Mouse (Mus musculus) hindbrain, embryonic 12.5 days (tissue): ENCODE measurements at regions not wholly inside any gene's neighbourhood (a gene's known extent, or its start where the extent isn't known, plus 50 kb on each side); places are given as distances from the start of the nearest gene placed in this dataset.

Source experiments
- ATAC-seq: fragments of 200-750 bp; cut with Nextera tagmentation; 2 replicates; pipeline ENCODE4 v1.8.0; 2017; ENCODE audit warnings: moderate TSS enrichment; ENCODE audit not compliant: low FRiP score
- H3K27ac ChIP-seq: fragments of 300-500 bp; sonication (generic); 2 replicates; pipeline ENCODE4 v1.5.1; 2016; ENCODE audit warnings: mild to moderate bottlenecking
- H3K27me3 ChIP-seq: fragments of 300-500 bp; sonication (generic); 2 replicates; pipeline ENCODE4 v1.6.1; 2016; ENCODE audit warnings: mild to moderate bottlenecking
- H3K36me3 ChIP-seq: fragments of 300-500 bp; sonication (generic); 2 replicates; pipeline ENCODE4 v1.6.1; 2016; ENCODE audit warnings: mild to moderate bottlenecking
- H3K4me1 ChIP-seq: fragments of 300-500 bp; sonication (generic); 2 replicates; pipeline ENCODE4 v1.6.1; 2016
- H3K4me2 ChIP-seq: fragments of 300-500 bp; sonication (generic); replicated peaks from 2 replicates; pipeline ENCODE4 v1.6.1; 2016; ENCODE audit warnings: mild to moderate bottlenecking
- H3K4me3 ChIP-seq: fragments of 300-500 bp; sonication (generic); 2 replicates; pipeline ENCODE4 v1.5.1; 2016; ENCODE audit warnings: mild to moderate bottlenecking
- H3K9ac ChIP-seq: fragments of 300-500 bp; sonication (generic); 2 replicates; pipeline ENCODE4 v1.6.1; 2016; ENCODE audit warnings: mild to moderate bottlenecking, moderate library complexity
- H3K9me3 ChIP-seq: fragments of 300-500 bp; sonication (generic); replicated peaks from 2 replicates; pipeline ENCODE4 v1.6.1; 2016; ENCODE audit warnings: mild to moderate bottlenecking
- WGBS: fragments of 180-500 bp; shearing (Covaris S2); methylation state at CpG from one replicate; pipeline ENCODE4 v1.1.7; 2016; 5-methylcytosine and 5-hydroxymethylcytosine counted together

DNA sequence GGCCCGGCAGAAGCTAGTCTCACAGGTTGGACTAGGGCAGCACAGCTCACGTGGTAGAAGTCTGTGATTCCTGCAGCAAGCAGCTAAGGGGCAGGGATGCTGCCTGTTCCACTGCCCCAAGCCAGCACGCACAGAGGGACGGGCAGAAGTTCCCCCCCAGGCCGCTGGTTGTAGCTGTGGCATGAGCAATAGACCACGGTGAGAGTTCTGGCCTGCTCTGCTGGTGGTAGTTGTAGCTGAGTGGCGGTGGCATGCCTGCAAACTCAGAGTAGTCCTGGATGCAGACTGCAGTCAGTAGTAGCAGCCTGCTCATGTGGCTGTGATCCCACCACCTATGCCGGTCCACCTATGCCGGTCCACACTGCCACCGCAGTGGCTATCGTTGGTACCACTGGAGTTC lies 71.5 kb upstream of the Rpl39l start:
- no peak for ATAC-seq
- Histone ChIP-seq H3K9ac (no peak overlapping the region), H3K4me2 (no peak overlapping the region), H3K27me3 (no peaks in the 10 kb centered on the region), H3K4me1 (no peaks in the 10 kb centered on the region), H3K27ac (no peak overlapping the region), H3K4me3 (no peak overlapping the region), H3K36me3 (no peaks in the 10 kb centered on the region), H3K9me3 (no peaks in the 10 kb centered on the region)
- 93% methylated on average over 11 of the region's 11 CpGs for WGBS

DNA sequence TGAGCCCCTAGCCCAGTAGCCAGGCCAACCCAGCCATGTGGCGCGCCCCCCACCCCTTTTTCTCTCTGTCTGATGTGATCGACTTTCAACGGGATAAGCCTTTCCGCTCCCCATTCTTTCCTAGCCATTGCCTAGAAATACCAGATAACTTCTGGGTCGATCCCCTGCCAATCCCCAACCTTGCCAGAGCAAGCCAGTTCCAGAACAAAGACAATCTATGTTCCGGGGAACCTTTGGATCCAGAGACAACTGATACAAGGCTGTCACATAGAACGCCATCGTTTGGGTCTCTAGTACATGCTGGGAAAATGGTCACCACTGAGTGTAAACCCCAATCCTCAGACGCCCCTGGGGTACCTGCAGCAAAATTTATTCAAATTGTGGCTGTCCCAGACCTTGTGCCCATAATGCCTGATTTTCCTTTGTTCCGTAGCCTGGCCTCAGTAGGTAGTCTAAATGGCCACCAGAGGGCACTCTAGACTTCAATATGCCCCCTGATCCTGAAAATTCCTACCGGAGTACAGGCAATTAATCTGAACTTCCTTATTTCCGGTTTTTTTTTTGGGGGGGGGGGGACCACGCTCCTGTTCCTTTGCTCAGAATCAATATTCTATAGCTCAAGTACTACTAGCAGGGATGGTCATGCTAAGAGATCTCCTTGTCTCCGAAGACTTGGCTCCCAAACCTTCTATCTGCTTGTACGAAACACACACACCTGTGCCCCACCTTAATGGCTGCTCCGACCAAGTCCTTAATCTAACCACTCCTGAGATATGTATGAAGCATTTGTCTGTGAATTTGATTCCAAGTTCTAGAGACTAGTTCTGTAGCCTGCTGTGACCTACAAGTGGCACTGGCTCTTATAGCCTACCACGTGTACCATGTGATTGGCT lies 81.3 kb upstream of the Rpl39l start:
- no peaks in the 10 kb centered on the region for H3K27me3 ChIP-seq
- no peak overlapping the region for H3K9ac ChIP-seq
- no peak overlapping the region for H3K4me3 ChIP-seq
- ATAC-seq: peak; percentile 29; the same call in 1 of the 2 replicates
- WGBS: 60% methylated on average over 18 of the region's 18 CpGs
- H3K27ac ChIP-seq: no peak overlapping the region
- no peaks in the 10 kb centered on the region for H3K4me1 ChIP-seq
- H3K36me3 ChIP-seq: no peaks in the 10 kb centered on the region
- H3K9me3 ChIP-seq: no peaks in the 10 kb centered on the region
- H3K4me2 ChIP-seq: no peak overlapping the region

- H3K36me3 ChIP-seq: no peaks in the 10 kb centered on the region
- H3K4me1 ChIP-seq: no peaks in the 10 kb centered on the region
- no peak overlapping the region for H3K27ac ChIP-seq
- H3K9ac ChIP-seq: no peak overlapping the region
- H3K4me3 ChIP-seq: no peak overlapping the region
- no peaks in the 10 kb centered on the region for H3K9me3 ChIP-seq
- ATAC-seq: no peak
- no peaks in the 10 kb centered on the region for H3K27me3 ChIP-seq
- WGBS: 43% methylated on average over 1 of the region's 1 CpGs
- no peak overlapping the region for H3K4me2 ChIP-seq
Observed at GRCm38 (mm10) chr16:10086341-10086740, 83.7 kb upstream of the Rpl39l start.

- H3K27ac ChIP-seq: no peak overlapping the region
- no peak overlapping the region for H3K4me2 ChIP-seq
- H3K4me1 ChIP-seq: no peaks in the 10 kb centered on the region
- H3K36me3 ChIP-seq: no peaks in the 10 kb centered on the region
- H3K4me3 ChIP-seq: no peak overlapping the region
- no peak for ATAC-seq
- no peak overlapping the region for H3K9ac ChIP-seq
- WGBS: 86% methylated on average over 5 of the region's 5 CpGs
- H3K9me3 ChIP-seq: no peaks in the 10 kb centered on the region
- no peaks in the 10 kb centered on the region for H3K27me3 ChIP-seq
Observed at GRCm38 (mm10) chr16:10085429-10085828, 84.6 kb upstream of the Rpl39l start.

GRCm38 (mm10) chr16:10081751-10082150 lies 86.4 kb upstream of the Grin2a start:
- no peak for ATAC-seq
- H3K36me3 ChIP-seq: no peaks in the 10 kb centered on the region
- no peaks in the 10 kb centered on the region for H3K9me3 ChIP-seq
- H3K4me3 ChIP-seq: no peak overlapping the region
- H3K27ac ChIP-seq: no peak overlapping the region
- H3K9ac ChIP-seq: no peak overlapping the region
- WGBS: 52% methylated on average over 2 of the region's 2 CpGs
- no peaks in the 10 kb centered on the region for H3K4me1 ChIP-seq
- H3K27me3 ChIP-seq: no peaks in the 10 kb centered on the region
- H3K4me2 ChIP-seq: no peak overlapping the region

- H3K4me1 ChIP-seq: no peaks in the 10 kb centered on the region
- ATAC-seq: no peak
- H3K27me3 ChIP-seq: no peaks in the 10 kb centered on the region
- WGBS: 89% methylated on average over 7 of the region's 7 CpGs
- H3K9ac ChIP-seq: no peak overlapping the region
- H3K36me3 ChIP-seq: no peaks in the 10 kb centered on the region
- no peak overlapping the region for H3K4me3 ChIP-seq
- no peaks in the 10 kb centered on the region for H3K9me3 ChIP-seq
- no peak overlapping the region for H3K27ac ChIP-seq
- H3K4me2 ChIP-seq: no peak overlapping the region
Observed at GRCm38 (mm10) chr16:10080121-10080679, 84.8 kb upstream of the Grin2a start.

DNA sequence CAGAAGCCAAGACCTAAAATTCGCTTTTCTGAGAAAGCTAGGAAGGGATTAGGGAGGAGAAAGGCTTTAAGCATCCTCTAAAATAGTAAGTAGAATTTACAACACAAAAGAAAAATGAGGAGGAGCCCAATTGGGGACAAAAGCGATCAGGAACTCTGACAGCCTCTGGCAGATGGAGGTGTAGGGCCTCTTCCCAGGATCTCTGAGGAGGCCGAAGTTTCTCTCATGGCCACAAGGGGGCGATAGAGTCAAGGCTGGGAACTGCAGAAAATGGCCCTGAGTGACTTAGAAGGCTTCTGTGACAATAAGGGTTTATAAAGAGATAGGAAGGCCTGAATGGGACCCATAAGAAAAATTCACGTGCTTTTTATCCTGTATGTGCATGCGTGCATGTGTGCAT lies 77.8 kb upstream of the Grin2a start:
- Histone ChIP-seq H3K4me3 (no peak overlapping the region), H3K4me2 (no peak overlapping the region), H3K36me3 (no peaks in the 10 kb centered on the region), H3K9me3 (no peaks in the 10 kb centered on the region), H3K27me3 (no peaks in the 10 kb centered on the region), H3K4me1 (no peaks in the 10 kb centered on the region), H3K27ac (no peak overlapping the region), H3K9ac (no peak overlapping the region)
- ATAC-seq: no peak
- WGBS: 27% methylated on average over 6 of the region's 6 CpGs

DNA sequence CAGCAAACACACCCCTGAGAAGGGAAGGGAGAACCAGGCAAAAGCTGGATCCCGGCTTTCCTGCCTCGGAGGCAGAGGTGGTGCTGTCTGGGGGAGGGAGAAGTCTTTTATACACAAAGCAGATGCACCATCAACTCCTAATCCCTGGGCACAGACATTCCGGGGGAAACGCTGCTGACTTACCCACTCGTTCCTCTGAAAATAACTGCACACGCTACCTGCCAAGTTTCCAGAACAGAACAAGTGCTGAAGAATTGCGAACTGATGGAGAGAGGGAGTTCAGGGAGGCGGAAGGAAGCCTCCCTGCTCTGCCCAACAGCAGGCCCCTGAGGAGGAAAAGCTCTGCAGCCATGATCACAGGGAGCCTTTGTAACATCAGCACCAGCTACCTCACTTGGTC lies 68.1 kb upstream of the Grin2a start:
- Histone ChIP-seq H3K9ac (no peak overlapping the region), H3K4me1 (no peaks in the 10 kb centered on the region), H3K4me3 (no peak overlapping the region), H3K4me2 (no peak overlapping the region), H3K9me3 (no peaks in the 10 kb centered on the region), H3K27ac (no peak overlapping the region), H3K27me3 (no peaks in the 10 kb centered on the region), H3K36me3 (no peaks in the 10 kb centered on the region)
- no peak for ATAC-seq
- 77% methylated on average over 8 of the region's 8 CpGs for WGBS

DNA sequence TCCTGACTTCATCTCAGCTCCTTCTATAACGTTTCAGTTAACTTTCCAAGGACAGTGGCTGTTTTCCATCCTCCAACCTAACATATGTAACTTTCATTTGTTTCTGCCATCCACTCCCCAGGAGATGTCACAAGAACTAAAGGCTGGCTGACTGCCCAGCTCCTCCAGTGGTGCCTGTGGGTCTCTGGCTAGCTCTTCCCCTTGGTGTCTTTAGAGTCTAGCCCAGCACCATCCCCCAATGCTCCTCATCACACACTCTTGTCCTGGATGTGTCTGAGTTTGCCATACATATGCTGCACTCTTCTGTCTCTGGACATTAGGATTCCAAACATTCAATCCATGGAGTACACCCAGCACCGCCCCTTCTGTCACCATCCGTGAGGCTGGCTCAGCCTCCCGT lies 62.7 kb upstream of the Grin2a start:
- no peaks in the 10 kb centered on the region for H3K4me1 ChIP-seq

More for the DNA sequence above, 62.7 kb upstream of the Grin2a start:
- 74% methylated on average over 4 of the region's 4 CpGs for WGBS
- H3K27me3 ChIP-seq: no peaks in the 10 kb centered on the region
- ATAC-seq: no peak
- no peak overlapping the region for H3K4me3 ChIP-seq
- no peak overlapping the region for H3K27ac ChIP-seq
- no peaks in the 10 kb centered on the region for H3K9me3 ChIP-seq
- H3K4me2 ChIP-seq: no peak overlapping the region
- no peaks in the 10 kb centered on the region for H3K36me3 ChIP-seq
- H3K9ac ChIP-seq: no peak overlapping the region
